Mouse (Mus musculus): ENCODE measurements around the gene Erg. TPM values are rescaled to one million over a fixed set of nuclear protein-coding genes. Genes with fewer than 3 reads are reported as not detected.

The Erg gene
- polyA plus RNA-seq, 1 experiment from 2014 or later: 7.3 TPM

- Histone ChIP-seq H3K4me1 (no peaks in the 10 kb centered on the region), H3K27me3 (no peaks in the 10 kb centered on the region), H3K9ac (no peak overlapping the region), H3K9me3 (replicated peaks) (no peaks in the 10 kb centered on the region), H3K27ac (no peak overlapping the region), H3K36me3 (no peaks in the 10 kb centered on the region), H3K4me2 (replicated peaks) (no peak overlapping the region), H3K4me3 (no peak overlapping the region)
- ATAC-seq (ENCODE audit: low FRiP score): no peak
- WGBS: 81% methylated on average over 4 of the region's 4 CpGs
Measured at GRCm38 (mm10) chr16:95388811-95389529, 197.4 kb downstream of the Erg start.

- H3K4me2 ChIP-seq (replicated peaks): no peak overlapping the region
Measured at GRCm38 (mm10) chr16:95388292-95388691, 198.1 kb downstream of the Erg start.

GRCm38 (mm10) chr16:95387008-95387407 lies 199.4 kb downstream of the Erg start:
- 96% methylated on average over 2 of the region's 2 CpGs for WGBS
- no peak for ATAC-seq (ENCODE audit: low FRiP score)
- Histone ChIP-seq H3K4me2 (replicated peaks) (no peak overlapping the region), H3K27me3 (no peaks in the 10 kb centered on the region), H3K9ac (no peak overlapping the region), H3K4me1 (no peaks in the 10 kb centered on the region), H3K9me3 (replicated peaks) (no peaks in the 10 kb centered on the region), H3K4me3 (no peak overlapping the region), H3K27ac (no peak overlapping the region), H3K36me3 (no peaks in the 10 kb centered on the region)

More at GRCm38 (mm10) chr16:95388292-95388691, 198.1 kb downstream of the Erg start:
- Histone ChIP-seq H3K27ac (no peak overlapping the region), H3K27me3 (no peaks in the 10 kb centered on the region), H3K9me3 (replicated peaks) (no peaks in the 10 kb centered on the region), H3K4me3 (no peak overlapping the region), H3K9ac (no peak overlapping the region), H3K4me1 (no peaks in the 10 kb centered on the region), H3K36me3 (no peaks in the 10 kb centered on the region)
- ATAC-seq (ENCODE audit: low FRiP score): no peak
- 89% methylated on average over 5 of the region's 5 CpGs for WGBS

GRCm38 (mm10) chr16:95385299-95385973 lies 201.0 kb downstream of the Erg start:
- Histone ChIP-seq H3K9ac (no peak overlapping the region), H3K36me3 (no peaks in the 10 kb centered on the region), H3K4me3 (no peak overlapping the region), H3K4me1 (no peaks in the 10 kb centered on the region), H3K27me3 (no peaks in the 10 kb centered on the region), H3K9me3 (replicated peaks) (no peaks in the 10 kb centered on the region), H3K4me2 (replicated peaks) (no peak overlapping the region), H3K27ac (no peak overlapping the region)
- 93% methylated on average over 7 of the region's 7 CpGs for WGBS
- no peak for ATAC-seq (ENCODE audit: low FRiP score)

GRCm38 (mm10) chr16:95384590-95385148 lies 201.7 kb downstream of the Erg start:
- Histone ChIP-seq H3K36me3 (no peaks in the 10 kb centered on the region), H3K9me3 (replicated peaks) (no peaks in the 10 kb centered on the region), H3K4me1 (no peaks in the 10 kb centered on the region), H3K4me2 (replicated peaks) (no peak overlapping the region), H3K9ac (no peak overlapping the region), H3K27ac (no peak overlapping the region), H3K27me3 (no peaks in the 10 kb centered on the region), H3K4me3 (no peak overlapping the region)
- WGBS: 90% methylated on average over 9 of the region's 9 CpGs
- ATAC-seq (ENCODE audit: low FRiP score): no peak

GRCm38 (mm10) chr16:95382251-95382650 lies 204.1 kb downstream of the Erg start:
- WGBS: 82% methylated on average over 5 of the region's 5 CpGs
- Histone ChIP-seq H3K36me3 (no peaks in the 10 kb centered on the region), H3K27me3 (no peaks in the 10 kb centered on the region), H3K4me2 (replicated peaks) (no peak overlapping the region), H3K4me1 (no peaks in the 10 kb centered on the region), H3K27ac (no peak overlapping the region), H3K9ac (no peak overlapping the region), H3K9me3 (replicated peaks) (no peaks in the 10 kb centered on the region), H3K4me3 (no peak overlapping the region)
- no peak for ATAC-seq (ENCODE audit: low FRiP score)

GRCm38 (mm10) chr16:95376834-95377233 lies 209.6 kb downstream of the Erg start:
- 80% methylated on average over 7 of the region's 7 CpGs for WGBS
- no peak for ATAC-seq (ENCODE audit: low FRiP score)
- no peaks in the 10 kb centered on the region for H3K9me3 ChIP-seq (replicated peaks)

GRCm38 (mm10) chr16:95376364-95376763 lies 210.0 kb downstream of the Erg start:
- Histone ChIP-seq H3K9ac (no peak overlapping the region), H3K36me3 (no peaks in the 10 kb centered on the region), H3K4me2 (replicated peaks) (no peak overlapping the region), H3K4me1 (peaks cover 12% of the 10 kb centered on the region; the same call in 1 of the 2 replicates), H3K27ac (no peak overlapping the region), H3K4me3 (no peak overlapping the region), H3K9me3 (replicated peaks) (no peaks in the 10 kb centered on the region), H3K27me3 (no peaks in the 10 kb centered on the region)
- 75% methylated on average over 11 of the region's 11 CpGs for WGBS
- ATAC-seq (ENCODE audit: low FRiP score): no peak

More at GRCm38 (mm10) chr16:95376834-95377233, 209.6 kb downstream of the Erg start:
- Histone ChIP-seq H3K4me2 (replicated peaks) (no peak overlapping the region), H3K4me3 (no peak overlapping the region), H3K36me3 (no peaks in the 10 kb centered on the region), H3K4me1 (peaks cover 12% of the 10 kb centered on the region; the same call in 1 of the 2 replicates), H3K9ac (no peak overlapping the region), H3K27me3 (no peaks in the 10 kb centered on the region), H3K27ac (no peak overlapping the region)

GRCm38 (mm10) chr16:95374646-95375045 lies 211.7 kb downstream of the Erg start:
- Histone ChIP-seq H3K4me3 (no peak overlapping the region), H3K9ac (no peak overlapping the region), H3K27me3 (no peaks in the 10 kb centered on the region), H3K9me3 (replicated peaks) (no peaks in the 10 kb centered on the region), H3K4me1 (peaks cover 12% of the 10 kb centered on the region; the same call in 1 of the 2 replicates), H3K36me3 (no peaks in the 10 kb centered on the region), H3K4me2 (replicated peaks) (no peak overlapping the region), H3K27ac (no peak overlapping the region)
- WGBS: 61% methylated on average over 4 of the region's 4 CpGs
- no peak for ATAC-seq (ENCODE audit: low FRiP score)

- H3K9ac ChIP-seq: no peak overlapping the region
- H3K4me2 ChIP-seq (replicated peaks): no peak overlapping the region
- 89% methylated on average over 9 of the region's 9 CpGs for WGBS
- peaks cover 12% of the 10 kb centered on the region; the same call in 1 of the 2 replicates for H3K4me1 ChIP-seq
- ATAC-seq (ENCODE audit: low FRiP score): no peak
- no peaks in the 10 kb centered on the region for H3K36me3 ChIP-seq
- no peaks in the 10 kb centered on the region for H3K27me3 ChIP-seq
- H3K4me3 ChIP-seq: no peak overlapping the region
- H3K27ac ChIP-seq: no peak overlapping the region
- H3K9me3 ChIP-seq (replicated peaks): no peaks in the 10 kb centered on the region
Measured at GRCm38 (mm10) chr16:95372960-95373359, 213.4 kb downstream of the Erg start.

GRCm38 (mm10) chr16:95371713-95372112 lies 214.7 kb downstream of the Erg start:
- no peak overlapping the region for H3K9ac ChIP-seq
- no peaks in the 10 kb centered on the region for H3K9me3 ChIP-seq (replicated peaks)
- H3K4me2 ChIP-seq (replicated peaks): no peak overlapping the region
- H3K4me1 ChIP-seq: peaks cover 17% of the 10 kb centered on the region; the same call in 1 of the 2 replicates
- ATAC-seq (ENCODE audit: low FRiP score): no peak
- H3K4me3 ChIP-seq: no peak overlapping the region
- 53% methylated on average over 4 of the region's 4 CpGs for WGBS
- H3K27me3 ChIP-seq: no peaks in the 10 kb centered on the region
- H3K27ac ChIP-seq: no peak overlapping the region
- no peaks in the 10 kb centered on the region for H3K36me3 ChIP-seq

GRCm38 (mm10) chr16:95366989-95367765 lies 219.2 kb downstream of the Erg start:
- Histone ChIP-seq H3K4me3 (no peak overlapping the region), H3K27me3 (no peaks in the 10 kb centered on the region), H3K4me2 (replicated peaks) (no peak overlapping the region), H3K9ac (no peak overlapping the region), H3K36me3 (no peaks in the 10 kb centered on the region), H3K9me3 (replicated peaks) (no peaks in the 10 kb centered on the region), H3K27ac (no peak overlapping the region), H3K4me1 (peaks cover 5% of the 10 kb centered on the region; the same call in 1 of the 2 replicates)
- 78% methylated on average over 19 of the region's 19 CpGs for WGBS
- ATAC-seq (ENCODE audit: low FRiP score): no peak
